Mouse (Mus musculus): Measurements from ENCODE around the gene Dlec1. TPM values are rescaled to one million over a fixed set of nuclear protein-coding genes. Genes with fewer than 3 reads are reported as not detected.

Dlec1 gene
- total RNA-seq, 4 experiments from 2014 or later = 1.7 to 8.5 (median 2.7) TPM

Other genes starting within 250 kb of the Dlec1 start
- gene Ctdspl, start 176.0 kb upstream of the Dlec1 start, total RNA-seq (2022) = 10 to 100 TPM; 36.1 to 37.2 (median 36.4) TPM
- gene Vill, start 49.7 kb upstream of the Dlec1 start, total RNA-seq (2022) = 1 to 10 TPM; 5.3 to 7.6 (median 7.3) TPM
- gene Plcd1, start 9.0 kb upstream of the Dlec1 start, total RNA-seq (2022) = 10 to 100 TPM; 13.4 to 15.3 (median 14.4) TPM
- gene Acaa1b, start 54.6 kb downstream of the Dlec1 start, total RNA-seq (2022) = 1 to 10 TPM; 1.0 to 2.5 (median 2.0) TPM
- not detected for gene Gm47289, start 56.7 kb downstream of the Dlec1 start, total RNA-seq (2022)
- under 1 TPM in 1 of 4 experiments, not detected in 3; 0.21 TPM for gene Slc22a13, start 106.6 kb downstream of the Dlec1 start, total RNA-seq (2022)
- gene Oxsr1, start 219.9 kb downstream of the Dlec1 start, total RNA-seq (2022) = 10 to 100 TPM; 34.5 to 38.8 (median 35.4) TPM
- gene Acaa1a, start 237.2 kb downstream of the Dlec1 start, total RNA-seq (2022) = 10 to 100 TPM; 60.2 to 76.5 (median 66.7) TPM
- gene Myd88, start 238.9 kb downstream of the Dlec1 start, total RNA-seq (2022) = 1 to 10 TPM; 7.0 to 8.5 (median 7.6) TPM

Data from left cerebral cortex, adult 8-10 months (tissue).